Mouse (Mus musculus) erythroblast, embryonic 14.5 days (primary cell): Measurements from ENCODE around the gene Rap1gds1.

Experiments
- GATA1 ChIP-seq: IDR thresholded peaks from 2 replicates; pipeline ENCODE4 v1.6.1; 2012; ENCODE audit warnings: low read length, inconsistent platforms, mixed read lengths
- TAL1 ChIP-seq: IDR thresholded peaks from 3 replicates; pipeline ENCODE4 v1.6.1; 2012; ENCODE audit warnings: low read length, inconsistent platforms, mixed read lengths

GRCm38 (mm10) chr3:139069539-139069938 is 5.5 kb downstream of the Rap1gds1 start:
- no peak for TF ChIP-seq GATA1
- no peak for TF ChIP-seq TAL1
